Mouse (Mus musculus) forebrain, postnatal 0 days (tissue): ENCODE results near the gene Nrtn. TPM values are rescaled to one million over a fixed set of nuclear protein-coding genes. Genes with fewer than 3 reads are reported as not detected.

Experiments
- ATAC-seq: fragments of 200-750 bp; cut with Nextera tagmentation; 2 replicates; pipeline ENCODE4 v1.8.0; 2017; ENCODE audit warnings: mild to moderate bottlenecking, moderate library complexity
- DNase-seq: peaks from one replicate; pipeline ENCODE4 v3.0.0-alpha.2; 2015
- H3K27ac ChIP-seq: fragments of 300-500 bp; sonication (generic); 2 replicates; pipeline ENCODE4 v1.5.1; 2014; ENCODE audit warnings: low read depth, mild to moderate bottlenecking, antibody characterized with exemption, low read length, moderate library complexity, mixed read lengths
- H3K27me3 ChIP-seq: fragments of 300-500 bp; sonication (generic); 2 replicates; pipeline ENCODE4 v1.6.1; 2014; ENCODE audit warnings: mild to moderate bottlenecking, low read length, mixed read lengths; ENCODE audit not compliant: insufficient read depth
- H3K36me3 ChIP-seq: fragments of 300-500 bp; sonication (generic); 2 replicates; pipeline ENCODE4 v1.6.1; 2014; ENCODE audit warnings: mild to moderate bottlenecking, moderate library complexity; ENCODE audit not compliant: insufficient read depth
- H3K4me1 ChIP-seq: fragments of 300-500 bp; sonication (generic); 2 replicates; pipeline ENCODE4 v1.6.1; 2014; ENCODE audit warnings: antibody characterized with exemption; ENCODE audit not compliant: insufficient read depth
- H3K4me2 ChIP-seq: fragments of 300-500 bp; sonication (generic); 2 replicates; pipeline ENCODE4 v1.6.1; 2014; ENCODE audit warnings: low read depth, mild to moderate bottlenecking, moderate library complexity
- H3K4me3 ChIP-seq: fragments of 300-500 bp; sonication (generic); 2 replicates; pipeline ENCODE4 v1.5.1; 2014; ENCODE audit warnings: low read depth, low read length, mixed read lengths
- H3K9ac ChIP-seq: fragments of 300-500 bp; sonication (generic); 2 replicates; pipeline ENCODE4 v1.6.1; 2014; ENCODE audit warnings: mild to moderate bottlenecking
- H3K9me3 ChIP-seq: fragments of 300-500 bp; sonication (generic); 2 replicates; pipeline ENCODE4 v1.6.1; 2016; ENCODE audit warnings: low read length
- CTCF ChIP-seq: sonication (generic); IDR thresholded peaks from 2 replicates; pipeline ENCODE4 v1.5.1; 2016; ENCODE audit warnings: antibody characterized with exemption, control low read depth, low read depth
- WGBS: fragments of 180-500 bp; shearing (Covaris S2); extraction: QIAGEN DNeasy Blood & Tissue Kit; methylation state at CpG from one replicate; pipeline ENCODE4 v1.1.7; 2014; 5-methylcytosine and 5-hydroxymethylcytosine counted together
- polyA plus RNA-seq: library from polyadenylated mRNA; unstranded; fragments of >200 nt; fragmentation: Nextera tagmentation; extraction: Ambion mirVana; gene quantifications from 2 replicates; pipeline ENCODE4 v1.2.1, GENCODE M21; 2015
- total RNA-seq: library from RNA; depleted of rRNA; stranded (reverse); fragments of >200 nt; gene quantifications from 2 replicates; pipeline ENCODE4 v1.2.3, GENCODE M21; 2014

Gene Nrtn
- total and polyA plus RNA-seq, 2 experiments from 2014 or later: 1.9 to 2.8 TPM

- no peaks in the 10 kb centered on the region for H3K36me3 ChIP-seq
- no peak overlapping the region for H3K4me2 ChIP-seq
- no peaks in the 10 kb centered on the region for H3K9me3 ChIP-seq
- DNase-seq (no peak), ATAC-seq (no peak)
- H3K4me1 ChIP-seq: no peaks in the 10 kb centered on the region
- TF ChIP-seq CTCF: no peak
- H3K27me3 ChIP-seq: no peaks in the 10 kb centered on the region
- H3K4me3 ChIP-seq: no peak overlapping the region
- H3K9ac ChIP-seq: no peak overlapping the region
- WGBS: 83% methylated on average over 10 of the region's 10 CpGs
- H3K27ac ChIP-seq: no peak overlapping the region
Observed at GRCm38 (mm10) chr17:56738221-56738620, 19.1 kb downstream of the Nrtn start.

- no peaks in the 10 kb centered on the region for H3K4me1 ChIP-seq
- ATAC-seq (no peak), DNase-seq (no peak)
- TF ChIP-seq CTCF: peak; percentile 40; the same call in 1 of the 2 replicates
- no peak overlapping the region for H3K4me2 ChIP-seq
- H3K27me3 ChIP-seq: no peaks in the 10 kb centered on the region
- H3K27ac ChIP-seq: no peak overlapping the region
- H3K9me3 ChIP-seq: no peaks in the 10 kb centered on the region
- WGBS: 49% methylated on average over 8 of the region's 8 CpGs
- no peaks in the 10 kb centered on the region for H3K36me3 ChIP-seq
- no peak overlapping the region for H3K4me3 ChIP-seq
- H3K9ac ChIP-seq: no peak overlapping the region
Observed at GRCm38 (mm10) chr17:56736534-56736933, 20.8 kb downstream of the Nrtn start.

- ATAC-seq (no peak), DNase-seq (no peak)
- 12% methylated on average over 2 of the region's 2 CpGs for WGBS
- Histone ChIP-seq H3K4me2 (no peak overlapping the region), H3K9ac (no peak overlapping the region), H3K27me3 (no peaks in the 10 kb centered on the region), H3K9me3 (no peaks in the 10 kb centered on the region), H3K4me3 (no peak overlapping the region), H3K27ac (no peak overlapping the region), H3K4me1 (no peaks in the 10 kb centered on the region), H3K36me3 (no peaks in the 10 kb centered on the region)
- TF ChIP-seq CTCF: no peak
Observed at GRCm38 (mm10) chr17:56729656-56730055, 27.7 kb downstream of the Nrtn start.

GRCm38 (mm10) chr17:56729151-56729550 is 28.2 kb downstream of the Nrtn start:
- H3K4me1 ChIP-seq: no peaks in the 10 kb centered on the region
- H3K4me2 ChIP-seq: no peak overlapping the region
- no peaks in the 10 kb centered on the region for H3K36me3 ChIP-seq
- DNase-seq (peak; percentile 26), ATAC-seq (no peak)
- H3K27me3 ChIP-seq: no peaks in the 10 kb centered on the region
- no peak overlapping the region for H3K9ac ChIP-seq
- no peak overlapping the region for H3K27ac ChIP-seq
- TF ChIP-seq CTCF: no peak
- no peaks in the 10 kb centered on the region for H3K9me3 ChIP-seq
- H3K4me3 ChIP-seq: no peak overlapping the region
- 26% methylated on average over 6 of the region's 6 CpGs for WGBS

GRCm38 (mm10) chr17:56728117-56728516 is 29.2 kb downstream of the Nrtn start:
- Histone ChIP-seq H3K9me3 (no peaks in the 10 kb centered on the region), H3K9ac (no peak overlapping the region), H3K4me3 (no peak overlapping the region), H3K27ac (no peak overlapping the region), H3K27me3 (no peaks in the 10 kb centered on the region), H3K36me3 (peaks cover 5% of the 10 kb centered on the region; the same call in 1 of the 2 replicates), H3K4me1 (no peaks in the 10 kb centered on the region), H3K4me2 (no peak overlapping the region)
- DNase-seq (no peak), ATAC-seq (no peak)
- no peak for TF ChIP-seq CTCF
- 27% methylated on average over 12 of the region's 12 CpGs for WGBS

GRCm38 (mm10) chr17:56727659-56728058 is 29.7 kb downstream of the Nrtn start:
- no peak overlapping the region for H3K9ac ChIP-seq
- H3K36me3 ChIP-seq: peaks cover 10% of the 10 kb centered on the region
- H3K9me3 ChIP-seq: no peaks in the 10 kb centered on the region
- no peak for DNase-seq
- no peak overlapping the region for H3K4me3 ChIP-seq
- ATAC-seq: no peak
- 18% methylated on average over 12 of the region's 12 CpGs for WGBS
- TF ChIP-seq CTCF: no peak
- no peak overlapping the region for H3K27ac ChIP-seq
- no peaks in the 10 kb centered on the region for H3K27me3 ChIP-seq
- H3K4me2 ChIP-seq: no peak overlapping the region
- H3K4me1 ChIP-seq: no peaks in the 10 kb centered on the region

- Histone ChIP-seq H3K27ac (no peak overlapping the region), H3K27me3 (no peaks in the 10 kb centered on the region), H3K9me3 (no peaks in the 10 kb centered on the region), H3K4me3 (no peak overlapping the region), H3K36me3 (peaks cover 15% of the 10 kb centered on the region), H3K4me1 (no peaks in the 10 kb centered on the region), H3K4me2 (no peak overlapping the region), H3K9ac (no peak overlapping the region)
- no peak for TF ChIP-seq CTCF
- DNase-seq (no peak), ATAC-seq (no peak; the same call in 1 of the 2 replicates)
- 12% methylated on average over 7 of the region's 7 CpGs for WGBS
Observed at GRCm38 (mm10) chr17:56727029-56727649, 30.2 kb downstream of the Nrtn start.
